Mouse (Mus musculus): ENCODE results near the gene Marveld2. TPM values are rescaled to one million over a fixed set of nuclear protein-coding genes. Genes with fewer than 3 reads are reported as not detected.

The Marveld2 gene
- polyA plus RNA-seq, 1 experiment from 2014 or later, result 20.5 TPM

GRCm38 (mm10) chr13:100622241-100622640 lies 5.5 kb upstream of the Marveld2 start:
- peaks cover 50% of the 10 kb centered on the region for H3K36me3 ChIP-seq (ENCODE audit: insufficient read depth, low read length)
- WGBS, result 85% methylated on average over 4 of the region's 4 CpGs

GRCm38 (mm10) chr13:100617583-100617982 lies 812 bp upstream of the Marveld2 start:
- WGBS, result 87% methylated on average over 13 of the region's 13 CpGs
- no peak for ATAC-seq (ENCODE audit: low FRiP score, low TSS enrichment)

More at GRCm38 (mm10) chr13:100622241-100622640, 5.5 kb upstream of the Marveld2 start:
- Histone ChIP-seq H3K27ac (ENCODE audit: low read length) (no peak overlapping the region), H3K4me3 (ENCODE audit: low read length) (no peak overlapping the region), H3K27me3 (ENCODE audit: insufficient read depth, low read length) (no peaks in the 10 kb centered on the region), H3K9me3 (ENCODE audit: low read length) (no peaks in the 10 kb centered on the region), H3K9ac (replicated peaks; ENCODE audit: low read length) (no peak overlapping the region), H3K4me1 (ENCODE audit: insufficient read depth, low read length) (no peaks in the 10 kb centered on the region), H3K4me2 (replicated peaks; ENCODE audit: low read depth, low read length) (no peak overlapping the region)
- ATAC-seq (ENCODE audit: low FRiP score, low TSS enrichment), result no peak

GRCm38 (mm10) chr13:100612903-100613302 lies 3.9 kb downstream of the Marveld2 start:
- Histone ChIP-seq H3K4me1 (ENCODE audit: insufficient read depth, low read length) (peaks cover 3% of the 10 kb centered on the region; the same call in 1 of the 2 replicates), H3K27ac (ENCODE audit: low read length) (no peak overlapping the region), H3K4me2 (replicated peaks; ENCODE audit: low read depth, low read length) (no peak overlapping the region), H3K4me3 (ENCODE audit: low read length) (no peak overlapping the region), H3K9me3 (ENCODE audit: low read length) (0 out of 2 replicates have a peak, but pooled peaks cover 4% of the 10 kb centered on the region), H3K27me3 (ENCODE audit: insufficient read depth, low read length) (no peaks in the 10 kb centered on the region), H3K36me3 (ENCODE audit: insufficient read depth, low read length) (peaks cover 21% of the 10 kb centered on the region), H3K9ac (replicated peaks; ENCODE audit: low read length) (no peak overlapping the region)
- WGBS, result 68% methylated on average over 2 of the region's 2 CpGs
- ATAC-seq (ENCODE audit: low FRiP score, low TSS enrichment), result no peak

More at GRCm38 (mm10) chr13:100617583-100617982, 812 bp upstream of the Marveld2 start:
- Histone ChIP-seq H3K27ac (ENCODE audit: low read length) (no peak overlapping the region), H3K4me1 (ENCODE audit: insufficient read depth, low read length) (peaks cover 3% of the 10 kb centered on the region; the same call in 1 of the 2 replicates), H3K36me3 (ENCODE audit: insufficient read depth, low read length) (peaks cover 28% of the 10 kb centered on the region), H3K9me3 (ENCODE audit: low read length) (no peaks in the 10 kb centered on the region), H3K27me3 (ENCODE audit: insufficient read depth, low read length) (no peaks in the 10 kb centered on the region), H3K4me3 (ENCODE audit: low read length) (no peak overlapping the region), H3K9ac (replicated peaks; ENCODE audit: low read length) (no peak overlapping the region), H3K4me2 (replicated peaks; ENCODE audit: low read depth, low read length) (no peak overlapping the region)

- no peak overlapping the region for H3K4me2 ChIP-seq (replicated peaks; ENCODE audit: low read depth, low read length)
- WGBS, result 90% methylated on average over 10 of the region's 10 CpGs
- ATAC-seq (ENCODE audit: low FRiP score, low TSS enrichment), result no peak
- no peak overlapping the region for H3K4me3 ChIP-seq (ENCODE audit: low read length)
- peaks cover 3% of the 10 kb centered on the region; the same call in 1 of the 2 replicates for H3K4me1 ChIP-seq (ENCODE audit: insufficient read depth, low read length)
- peaks cover 20% of the 10 kb centered on the region for H3K36me3 ChIP-seq (ENCODE audit: insufficient read depth, low read length)
- peaks cover 7% of the 10 kb centered on the region; the same call in 1 of the 2 replicates for H3K9me3 ChIP-seq (ENCODE audit: low read length)
- no peak overlapping the region for H3K9ac ChIP-seq (replicated peaks; ENCODE audit: low read length)
- H3K27ac ChIP-seq (ENCODE audit: low read length), result no peak overlapping the region
- no peaks in the 10 kb centered on the region for H3K27me3 ChIP-seq (ENCODE audit: insufficient read depth, low read length)
Measured at GRCm38 (mm10) chr13:100612251-100612650, 4.5 kb downstream of the Marveld2 start.

GRCm38 (mm10) chr13:100611266-100611665 lies 5.5 kb downstream of the Marveld2 start:
- 91% methylated on average over 13 of the region's 13 CpGs for WGBS
- ATAC-seq (ENCODE audit: low FRiP score, low TSS enrichment), result no peak
- no peaks in the 10 kb centered on the region for H3K4me1 ChIP-seq (ENCODE audit: insufficient read depth, low read length)
- no peak overlapping the region for H3K9ac ChIP-seq (replicated peaks; ENCODE audit: low read length)
- H3K4me3 ChIP-seq (ENCODE audit: low read length), result no peak overlapping the region
- H3K4me2 ChIP-seq (replicated peaks; ENCODE audit: low read depth, low read length), result no peak overlapping the region
- no peak overlapping the region for H3K27ac ChIP-seq (ENCODE audit: low read length)
- H3K36me3 ChIP-seq (ENCODE audit: insufficient read depth, low read length), result peaks cover 20% of the 10 kb centered on the region
- H3K9me3 ChIP-seq (ENCODE audit: low read length), result peaks cover 7% of the 10 kb centered on the region; the same call in 1 of the 2 replicates
- H3K27me3 ChIP-seq (ENCODE audit: insufficient read depth, low read length), result no peaks in the 10 kb centered on the region

- Histone ChIP-seq H3K4me2 (replicated peaks; ENCODE audit: low read depth, low read length) (no peak overlapping the region), H3K27ac (ENCODE audit: low read length) (no peak overlapping the region), H3K27me3 (ENCODE audit: insufficient read depth, low read length) (no peaks in the 10 kb centered on the region), H3K4me1 (ENCODE audit: insufficient read depth, low read length) (no peaks in the 10 kb centered on the region), H3K36me3 (ENCODE audit: insufficient read depth, low read length) (peaks cover 20% of the 10 kb centered on the region), H3K9ac (replicated peaks; ENCODE audit: low read length) (no peak overlapping the region), H3K4me3 (ENCODE audit: low read length) (no peak overlapping the region), H3K9me3 (ENCODE audit: low read length) (peaks cover 7% of the 10 kb centered on the region; the same call in 1 of the 2 replicates)
- ATAC-seq (ENCODE audit: low FRiP score, low TSS enrichment), result no peak
- 88% methylated on average over 8 of the region's 8 CpGs for WGBS
Measured at GRCm38 (mm10) chr13:100607756-100608155, 9.0 kb downstream of the Marveld2 start.

GRCm38 (mm10) chr13:100605845-100606244 lies 10.9 kb downstream of the Marveld2 start:
- no peak overlapping the region for H3K9ac ChIP-seq (replicated peaks; ENCODE audit: low read length)
- no peak overlapping the region for H3K4me2 ChIP-seq (replicated peaks; ENCODE audit: low read depth, low read length)
- no peaks in the 10 kb centered on the region for H3K27me3 ChIP-seq (ENCODE audit: insufficient read depth, low read length)
- no peak overlapping the region for H3K4me3 ChIP-seq (ENCODE audit: low read length)
- H3K27ac ChIP-seq (ENCODE audit: low read length), result no peak overlapping the region
- H3K9me3 ChIP-seq (ENCODE audit: low read length), result peaks cover 7% of the 10 kb centered on the region; the same call in 1 of the 2 replicates
- no peak for ATAC-seq (ENCODE audit: low FRiP score, low TSS enrichment)
- H3K36me3 ChIP-seq (ENCODE audit: insufficient read depth, low read length), result peaks cover 8% of the 10 kb centered on the region; the same call in 1 of the 2 replicates
- 71% methylated on average over 1 of the region's 1 CpGs for WGBS
- H3K4me1 ChIP-seq (ENCODE audit: insufficient read depth, low read length), result no peaks in the 10 kb centered on the region

GRCm38 (mm10) chr13:100603738-100604095 lies 13.1 kb downstream of the Marveld2 start:
- Histone ChIP-seq H3K9ac (replicated peaks; ENCODE audit: low read length) (no peak overlapping the region), H3K4me2 (replicated peaks; ENCODE audit: low read depth, low read length) (no peak overlapping the region), H3K36me3 (ENCODE audit: insufficient read depth, low read length) (peaks cover 5% of the 10 kb centered on the region; the same call in 1 of the 2 replicates), H3K4me3 (ENCODE audit: low read length) (no peak overlapping the region), H3K9me3 (ENCODE audit: low read length) (peaks cover 7% of the 10 kb centered on the region; the same call in 1 of the 2 replicates), H3K27me3 (ENCODE audit: insufficient read depth, low read length) (no peaks in the 10 kb centered on the region), H3K4me1 (ENCODE audit: insufficient read depth, low read length) (no peaks in the 10 kb centered on the region), H3K27ac (ENCODE audit: low read length) (no peak overlapping the region)
- 90% methylated on average over 11 of the region's 11 CpGs for WGBS
- ATAC-seq (ENCODE audit: low FRiP score, low TSS enrichment), result no peak

- peaks cover 6% of the 10 kb centered on the region; the same call in 1 of the 2 replicates for H3K9me3 ChIP-seq (ENCODE audit: low read length)
- H3K36me3 ChIP-seq (ENCODE audit: insufficient read depth, low read length), result peaks cover 5% of the 10 kb centered on the region; the same call in 1 of the 2 replicates
- no peaks in the 10 kb centered on the region for H3K27me3 ChIP-seq (ENCODE audit: insufficient read depth, low read length)
- no peak overlapping the region for H3K27ac ChIP-seq (ENCODE audit: low read length)
- H3K4me3 ChIP-seq (ENCODE audit: low read length), result no peak overlapping the region
- 86% methylated on average over 10 of the region's 10 CpGs for WGBS
- H3K4me1 ChIP-seq (ENCODE audit: insufficient read depth, low read length), result no peaks in the 10 kb centered on the region
- peak; percentile 20; the same call in 1 of the 2 replicates for ATAC-seq (ENCODE audit: low FRiP score, low TSS enrichment)
- H3K4me2 ChIP-seq (replicated peaks; ENCODE audit: low read depth, low read length), result no peak overlapping the region
- H3K9ac ChIP-seq (replicated peaks; ENCODE audit: low read length), result no peak overlapping the region
Measured at GRCm38 (mm10) chr13:100603031-100603737, 13.6 kb downstream of the Marveld2 start.
